Mouse (Mus musculus) liver, adult 2 months (tissue): ENCODE data around the gene Ezr. TPM values are rescaled to one million over a fixed set of nuclear protein-coding genes. Genes with fewer than 3 reads are reported as not detected.
A peak's percentile ranks its signal among the peaks of the same experiment; 100 is the strongest.
"Not testable (repeated sequence)": the region's sequence is repeated elsewhere in the genome, so short reads cannot be mapped to it uniquely, and the experiment has no call there.

ENCODE experiments used
- DNase-seq: peaks from one replicate; pipeline ENCODE4 v3.0.0-alpha.2; 2011; ENCODE audit warnings: low read depth, low spot score; ENCODE audit errors: extremely low read depth
- H3K27ac ChIP-seq: fragments of 200-500 bp; replicated peaks from 2 replicates; pipeline ENCODE4 v1.5.1; 2012; ENCODE audit warnings: low read depth, mild to moderate bottlenecking, control low read depth, inconsistent platforms, low read length; ENCODE audit not compliant: insufficient read depth
- H3K27me3 ChIP-seq: fragments of 200-500 bp; 2 replicates; pipeline ENCODE4 v1.6.1; 2012; ENCODE audit warnings: mild to moderate bottlenecking, moderate library complexity, low read length, inconsistent platforms; ENCODE audit not compliant: control insufficient read depth, insufficient read depth
- H3K36me3 ChIP-seq: fragments of 200-500 bp; 2 replicates; pipeline ENCODE4 v1.6.1; 2012; ENCODE audit warnings: low read length, inconsistent platforms; ENCODE audit not compliant: control insufficient read depth, insufficient read depth
- H3K4me1 ChIP-seq: fragments of 200-500 bp; 2 replicates; pipeline ENCODE4 v1.6.1; 2011; ENCODE audit warnings: low read length; ENCODE audit not compliant: control insufficient read depth, insufficient read depth
- H3K4me3 ChIP-seq: fragments of 200-500 bp; 2 replicates; pipeline ENCODE4 v1.5.1; 2011; ENCODE audit warnings: low read depth, mild to moderate bottlenecking, control low read depth, low read length, moderate library complexity; ENCODE audit not compliant: insufficient read depth
- H3K79me2 ChIP-seq: fragments of 200-500 bp; 2 replicates; pipeline ENCODE4 v1.6.1; 2012; ENCODE audit warnings: inconsistent platforms, mild to moderate bottlenecking, low read length, moderate library complexity; ENCODE audit not compliant: control insufficient read depth, insufficient read depth
- H3K9ac ChIP-seq: fragments of 200-500 bp; 2 replicates; pipeline ENCODE4 v1.6.1; 2012; ENCODE audit warnings: low read depth, mild to moderate bottlenecking, control low read depth, inconsistent platforms, low read length
- CTCF ChIP-seq: fragments of 200-500 bp; IDR thresholded peaks from 2 replicates; pipeline ENCODE4 v1.5.1; 2011; ENCODE audit warnings: low read depth, low read length, control low read depth
- WGBS: fragments of 180-500 bp; shearing (Covaris S2); methylation state at CpG from one replicate; pipeline ENCODE4 v1.1.7; 2018; 5-methylcytosine and 5-hydroxymethylcytosine counted together
- polyA plus RNA-seq: library from polyadenylated mRNA; depleted of rRNA; stranded (reverse); fragments of >200 nt; gene quantifications from 2 replicates; pipeline ENCODE4 v1.2.3, GENCODE M21; 2012; rRNA removed
- total RNA-seq: library from RNA; depleted of rRNA; stranded (reverse); fragments of >200 nt; gene quantifications from 2 replicates; pipeline ENCODE4 v1.2.3, GENCODE M21; 2014; rRNA removed

The Ezr gene
- total and polyA plus RNA-seq, 2 experiments: 2.6 to 3.1 TPM

DNA sequence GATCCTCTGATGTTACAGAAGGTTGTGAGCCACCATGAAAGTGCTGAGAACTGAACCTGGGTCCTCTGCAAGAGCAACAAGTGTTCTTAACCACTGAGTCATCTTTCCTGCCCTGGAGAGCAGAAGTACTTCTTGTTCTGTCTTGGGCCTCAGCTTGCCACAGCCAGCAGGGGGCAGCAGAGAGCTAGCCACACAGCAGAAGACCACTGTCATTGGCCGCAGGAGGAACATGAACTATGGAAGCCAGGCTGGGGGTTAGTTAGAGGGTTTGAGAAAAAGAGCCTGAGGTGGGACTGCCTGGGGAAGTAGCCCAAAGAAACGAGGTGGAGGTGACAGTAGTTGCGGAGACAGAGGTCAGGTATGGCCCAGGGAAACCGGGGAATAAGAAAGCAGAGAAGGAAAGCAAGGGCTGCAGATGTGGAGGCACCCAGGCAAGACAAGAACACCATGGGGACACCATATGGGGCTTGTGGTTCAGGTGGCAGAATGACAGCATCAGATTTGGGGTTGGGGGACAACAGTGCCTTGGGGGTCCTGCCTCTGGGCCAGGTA is 85.3 kb downstream of the Ezr start:
- peak; percentile 8 for DNase-seq
- H3K27me3 ChIP-seq, H3K36me3 ChIP-seq, H3K4me1 ChIP-seq, H3K4me3 ChIP-seq, H3K9ac ChIP-seq, H3K79me2 ChIP-seq, H3K27ac ChIP-seq: not testable (repeated sequence)
- WGBS: 28% methylated on average over 4 of the region's 4 CpGs
- peak; percentile 24; the same call in 1 of the 2 replicates for TF ChIP-seq CTCF

GRCm38 (mm10) chr17:6696521-6696920 is 86.1 kb downstream of the Ezr start:
- H3K36me3 ChIP-seq, H3K4me1 ChIP-seq, H3K27me3 ChIP-seq, H3K27ac ChIP-seq, DNase-seq, H3K79me2 ChIP-seq, H3K9ac ChIP-seq, H3K4me3 ChIP-seq: not testable (repeated sequence)
- WGBS: 60% methylated on average over 8 of the region's 8 CpGs

- DNase-seq, H3K9ac ChIP-seq, H3K4me3 ChIP-seq, H3K79me2 ChIP-seq, H3K27me3 ChIP-seq, H3K4me1 ChIP-seq, H3K27ac ChIP-seq, H3K36me3 ChIP-seq: not testable (repeated sequence)
- WGBS: 68% methylated on average over 9 of the region's 9 CpGs
Observed at GRCm38 (mm10) chr17:6695712-6696111, 86.9 kb downstream of the Ezr start.

GRCm38 (mm10) chr17:6691596-6691995 is 91.0 kb downstream of the Ezr start:
- H3K4me3 ChIP-seq, H3K27me3 ChIP-seq, H3K79me2 ChIP-seq, H3K9ac ChIP-seq, H3K27ac ChIP-seq, H3K4me1 ChIP-seq, H3K36me3 ChIP-seq: not testable (repeated sequence)
- peak; percentile 6 for DNase-seq
- peak; percentile 33; the same call in 1 of the 2 replicates for TF ChIP-seq CTCF
- WGBS: 3% methylated on average over 2 of the region's 2 CpGs

DNA sequence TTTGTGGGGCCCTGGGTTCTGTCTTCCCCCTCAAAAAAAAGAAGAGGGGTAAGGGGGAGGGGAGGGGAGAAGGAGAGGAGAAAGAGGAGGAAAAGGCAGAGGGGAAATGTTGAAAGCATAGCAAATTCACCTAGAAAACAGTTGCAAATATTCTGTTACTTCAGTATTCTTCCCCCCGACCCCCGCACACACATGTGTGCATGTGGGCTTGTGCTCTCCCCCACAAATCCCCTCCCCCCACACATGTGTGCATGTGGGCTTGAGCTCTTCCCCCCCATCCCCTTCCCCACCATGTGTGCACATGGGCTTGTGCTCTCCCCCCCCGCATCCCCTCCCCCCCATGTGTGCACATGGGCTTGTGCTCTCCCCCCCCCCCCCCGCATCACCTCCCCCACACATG is 93.2 kb downstream of the Ezr start:
- DNase-seq, H3K4me3 ChIP-seq, H3K27ac ChIP-seq, H3K27me3 ChIP-seq, H3K36me3 ChIP-seq, H3K79me2 ChIP-seq, H3K9ac ChIP-seq, H3K4me1 ChIP-seq: not testable (repeated sequence)
- WGBS: 94% methylated on average over 3 of the region's 4 CpGs

Other genes starting within 250 kb of the Ezr start
- gene Dynlt1c, start 181.1 kb downstream of the Ezr start, total RNA-seq: 3.8 and 4.5 TPM in 2 replicates
- 1.1 TPM in 2 replicates for gene Dynlt1c, start 181.1 kb downstream of the Ezr start, polyA plus RNA-seq
- gene Dynlt1f, start 126.9 kb downstream of the Ezr start, total RNA-seq: 7.2 and 9.5 TPM in 2 replicates
- 4.1 and 5.3 TPM in 2 replicates for gene Dynlt1f, start 126.9 kb downstream of the Ezr start, polyA plus RNA-seq
- gene Sytl3, start 123.7 kb downstream of the Ezr start, total RNA-seq: 0.18 and 0.20 TPM in 2 replicates
- gene Sytl3, start 123.7 kb downstream of the Ezr start, polyA plus RNA-seq: 0.11 TPM in 1 of 2 replicates, not detected in the other
- 19.1 and 20.4 TPM in 2 replicates for gene Rsph3b, start 165.9 kb upstream of the Ezr start, total RNA-seq
- gene Rsph3b, start 165.9 kb upstream of the Ezr start, polyA plus RNA-seq: 17.0 and 20.5 TPM in 2 replicates
- 6.8 and 7.0 TPM in 2 replicates for gene Tagap1, start 178.4 kb upstream of the Ezr start, total RNA-seq
- gene Tagap1, start 178.4 kb upstream of the Ezr start, polyA plus RNA-seq: 6.9 and 10.9 TPM in 2 replicates
- 160 and 194 TPM in 2 replicates for gene Rnaset2b, start 187.8 kb upstream of the Ezr start, total RNA-seq
- gene Rnaset2b, start 187.8 kb upstream of the Ezr start, polyA plus RNA-seq: 113 and 123 TPM in 2 replicates
- 0.47 TPM in 1 of 2 replicates, not detected in the other for gene Gm49721, start 196.1 kb upstream of the Ezr start, total RNA-seq
- gene Gm49721, start 196.1 kb upstream of the Ezr start, polyA plus RNA-seq: 0.17 TPM in 2 replicates
- gene Gm1604a, start 242.8 kb upstream of the Ezr start, total RNA-seq: not detected in 2 replicates
- not detected in 2 replicates for gene Gm1604a, start 242.8 kb upstream of the Ezr start, polyA plus RNA-seq